12 mouse cellular contexts compared by ENCODE assay signal in the genomic region with DNA sequence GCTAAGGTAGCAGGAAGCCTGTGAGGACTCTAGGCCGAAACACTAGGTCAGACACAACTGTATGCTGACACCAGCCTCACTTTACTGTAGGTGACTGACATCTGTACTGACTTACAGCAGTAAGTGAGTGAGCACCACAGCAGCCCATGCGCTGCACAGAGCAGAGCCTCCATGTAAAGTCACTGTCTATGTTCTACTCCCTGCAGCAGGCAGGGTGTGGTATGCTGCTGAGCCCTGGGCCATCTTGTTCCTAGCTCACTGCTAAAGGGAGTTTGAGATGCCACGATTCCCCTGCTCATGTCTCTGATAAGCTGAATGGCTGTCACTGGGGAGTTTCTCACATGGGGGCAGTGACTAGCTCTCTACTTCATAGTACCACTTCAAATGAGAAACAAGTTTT.
DNase-seq lines count a peak whose midpoint lies in the region; ATAC-seq and TF ChIP-seq lines count a peak whose summit lies in the region.
"Had no signal": no experiment of that assay in that cellular context is flagged by ENCODE, and none has a peak within 500 bp of the region (broad histone marks: within the 10 kb centered on the region; RNA-seq: fewer than 3 reads in every experiment).

No protein-coding gene starts in this region.

- H3K36me3 ChIP-seq in intestine, embryonic 15.5 days = peaks cover 4% of the 10 kb centered on the region
- H3K36me3 ChIP-seq in intestine, postnatal 0 days (ENCODE audit: control insufficient read depth, insufficient read depth) = no peaks in the 10 kb centered on the region
- H3K36me3 ChIP-seq in embryonic facial prominence, embryonic 15.5 days = peaks cover 15% of the 10 kb centered on the region
- peaks cover 14% of the 10 kb centered on the region for H3K36me3 ChIP-seq in liver, embryonic 15.5 days (replicated peaks)

- peaks cover 21% of the 10 kb centered on the region; the same call in 1 of the 2 replicates for H3K4me1 ChIP-seq in intestine, embryonic 15.5 days (replicated peaks)
- 0 out of 2 replicates have a peak, but pooled peaks cover 5% of the 10 kb centered on the region for H3K4me1 ChIP-seq in intestine, postnatal 0 days (replicated peaks; ENCODE audit: control insufficient read depth, insufficient read depth, low read length)
- peaks cover 21% of the 10 kb centered on the region; the same call in 1 of the 2 replicates for H3K4me1 ChIP-seq in brown adipose tissue, adult 24 weeks (ENCODE audit: control insufficient read depth, insufficient read depth, insufficient read length, low read length)
- peaks cover 28% of the 10 kb centered on the region for H3K4me1 ChIP-seq in embryonic facial prominence, embryonic 15.5 days
- peaks cover 60% of the 10 kb centered on the region for H3K4me1 ChIP-seq in liver, embryonic 15.5 days (replicated peaks)

- WGBS in intestine, embryonic 15.5 days = 77% methylated on average over 3 of the region's 3 CpGs
- 78% methylated on average over 3 of the region's 3 CpGs for WGBS in intestine, postnatal 0 days
- WGBS in embryonic facial prominence, embryonic 15.5 days = 80% methylated on average over 3 of the region's 3 CpGs
- 55% methylated on average over 3 of the region's 3 CpGs for WGBS in liver, embryonic 15.5 days (ENCODE audit: insufficient replicate concordance)

- H3K4me3 ChIP-seq in intestine, embryonic 15.5 days (replicated peaks) = no peak overlapping the region
- H3K4me3 ChIP-seq in intestine, postnatal 0 days (ENCODE audit: low read depth, low read length) = no peak overlapping the region
- H3K4me3 ChIP-seq in brown adipose tissue, adult 24 weeks (ENCODE audit: insufficient read depth, low read depth, low read length) = no peak overlapping the region
- H3K4me3 ChIP-seq in embryonic facial prominence, embryonic 15.5 days (replicated peaks) = no peak overlapping the region
- H3K4me3 ChIP-seq in liver, embryonic 15.5 days (replicated peaks) = no peak overlapping the region
- H3K4me3 ChIP-seq: forebrain, embryonic 10.5 days had no signal

- no peak for ATAC-seq in intestine, embryonic 15.5 days
- ATAC-seq in intestine, postnatal 0 days = no peak
- no peak for ATAC-seq in embryonic facial prominence, embryonic 15.5 days (ENCODE audit: insufficient number of reproducible peaks, low FRiP score, low TSS enrichment, low read depth)
- ATAC-seq in liver, embryonic 15.5 days (ENCODE audit: insufficient read depth) = peak; percentile 57

- no peak overlapping the region for H3K4me2 ChIP-seq in intestine, embryonic 15.5 days (replicated peaks)
- no peak overlapping the region for H3K4me2 ChIP-seq in intestine, postnatal 0 days (replicated peaks; ENCODE audit: low read depth)
- H3K4me2 ChIP-seq in embryonic facial prominence, embryonic 15.5 days (replicated peaks) = no peak overlapping the region
- H3K4me2 ChIP-seq in liver, embryonic 15.5 days = no peak overlapping the region

- no peak for TF ChIP-seq CTCF in intestine, postnatal 0 days (IDR thresholded peaks at IDR 0.05; ENCODE audit: low read depth)

- no peaks in the 10 kb centered on the region for H3K27me3 ChIP-seq in intestine, embryonic 15.5 days (replicated peaks)
- H3K27me3 ChIP-seq in intestine, postnatal 0 days (replicated peaks; ENCODE audit: control insufficient read depth, insufficient read depth, low read length) = no peaks in the 10 kb centered on the region
- no peaks in the 10 kb centered on the region for H3K27me3 ChIP-seq in embryonic facial prominence, embryonic 15.5 days
- no peaks in the 10 kb centered on the region for H3K27me3 ChIP-seq in liver, embryonic 15.5 days

- peak overlapping the region; percentile 63; the same call in 1 of the 2 replicates for H3K27ac ChIP-seq in intestine, embryonic 15.5 days
- no peak overlapping the region for H3K27ac ChIP-seq in intestine, postnatal 0 days (ENCODE audit: low read depth, low read length)
- H3K27ac ChIP-seq in brown adipose tissue, adult 24 weeks (replicated peaks; ENCODE audit: low read depth, low read length) = peak overlapping the region; percentile 43
- 0 out of 2 replicates have a peak overlapping the region, but pooled peaks have one; percentile 36 for H3K27ac ChIP-seq in embryonic facial prominence, embryonic 15.5 days (replicated peaks)
- 0 out of 2 replicates have a peak overlapping the region, but pooled peaks have one; percentile 20 for H3K27ac ChIP-seq in liver, embryonic 15.5 days (replicated peaks)

- no peak for DNase-seq in cerebellum, postnatal 4 days (ENCODE audit: low spot score in 2 of 2)
- DNase-seq in cerebellum, postnatal 14 days = no peak
- DNase-seq: cerebellum, adult 9-11 months; layer of hippocampus, postnatal 36 days; right cerebral cortex, postnatal 14 days; thymus, adult 2 months had no signal

- no peak overlapping the region for H3K9ac ChIP-seq in intestine, embryonic 15.5 days
- no peak overlapping the region for H3K9ac ChIP-seq in intestine, postnatal 0 days (ENCODE audit: low read depth, low read length)
- H3K9ac ChIP-seq in embryonic facial prominence, embryonic 15.5 days = no peak overlapping the region
- no peak overlapping the region for H3K9ac ChIP-seq in liver, embryonic 15.5 days

- H3K9me3 ChIP-seq in intestine, embryonic 15.5 days = no peaks in the 10 kb centered on the region
- H3K9me3 ChIP-seq in intestine, postnatal 0 days (ENCODE audit: control insufficient read depth) = no peaks in the 10 kb centered on the region
- H3K9me3 ChIP-seq in embryonic facial prominence, embryonic 15.5 days (replicated peaks) = no peaks in the 10 kb centered on the region; the same call in 1 of the 2 replicates
- H3K9me3 ChIP-seq in liver, embryonic 15.5 days (replicated peaks) = no peaks in the 10 kb centered on the region
